Mouse (Mus musculus): Measurements from ENCODE around the gene Agpat1.
A peak's percentile ranks its signal among the peaks of the same experiment; 100 is the strongest.

Agpat1 gene

GRCm38 (mm10) chr17:34630761-34631301, 26.8 kb downstream of the Agpat1 start:
- DNase-seq (ENCODE audit: low read depth in 1 of 2, low spot score in 2 of 2), result no peak

- DNase-seq (ENCODE audit: low read depth in 1 of 2, low spot score in 2 of 2), result no peak
These were observed 27.6 kb downstream of the Agpat1 start for GRCm38 (mm10) chr17:34631647-34632046.

DNA sequence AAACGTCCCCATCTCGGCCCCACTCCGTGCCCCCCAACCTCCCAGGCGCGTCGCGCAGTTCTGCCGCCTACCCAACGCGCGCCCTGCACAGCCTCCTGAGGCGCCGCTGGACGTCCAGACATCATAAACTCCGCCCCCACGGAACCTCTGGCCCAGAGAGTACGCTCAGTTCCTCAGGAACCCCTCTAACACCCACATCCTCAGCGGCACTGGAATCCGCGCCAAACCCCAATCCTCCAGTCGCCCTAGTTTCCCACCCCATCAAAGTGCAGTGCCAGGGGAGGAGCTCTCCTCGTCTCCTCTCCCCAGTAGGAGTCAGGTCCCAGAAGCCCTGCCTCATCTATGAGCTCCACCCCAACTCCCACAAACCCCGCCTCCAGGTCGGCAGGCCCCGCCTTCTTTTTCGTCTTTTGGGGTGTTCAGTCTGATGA, 28.2 kb downstream of the Agpat1 start:
- DNase-seq (ENCODE audit: low read depth in 1 of 2, low spot score in 2 of 2), result peak; percentile 75 to 89

DNA sequence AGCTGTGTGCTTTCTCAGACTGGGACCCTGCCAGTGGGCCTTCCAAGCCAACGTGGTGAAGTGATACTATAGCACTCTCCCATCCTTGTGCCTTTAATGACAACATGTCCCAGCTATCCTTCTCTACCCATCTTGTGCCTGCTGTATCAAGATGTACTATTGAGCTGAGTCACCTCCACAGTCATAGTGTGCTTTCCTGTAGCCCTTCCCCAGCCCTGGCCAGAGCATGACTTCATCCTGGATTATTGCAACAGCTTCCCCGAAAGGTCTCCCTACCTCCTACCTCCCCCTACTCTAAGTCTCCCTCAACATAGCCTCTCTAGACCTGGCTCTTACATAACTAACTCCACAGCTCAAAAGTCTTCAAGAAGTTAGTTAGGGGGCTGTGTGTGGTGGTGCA, 31.6 kb downstream of the Agpat1 start:
- DNase-seq (ENCODE audit: low read depth in 1 of 2, low spot score in 2 of 2), result no peak

GRCm38 (mm10) chr17:34637459-34637858, 33.4 kb downstream of the Agpat1 start:
- no peak for DNase-seq (ENCODE audit: low read depth in 1 of 2, low spot score in 2 of 2)

DNA sequence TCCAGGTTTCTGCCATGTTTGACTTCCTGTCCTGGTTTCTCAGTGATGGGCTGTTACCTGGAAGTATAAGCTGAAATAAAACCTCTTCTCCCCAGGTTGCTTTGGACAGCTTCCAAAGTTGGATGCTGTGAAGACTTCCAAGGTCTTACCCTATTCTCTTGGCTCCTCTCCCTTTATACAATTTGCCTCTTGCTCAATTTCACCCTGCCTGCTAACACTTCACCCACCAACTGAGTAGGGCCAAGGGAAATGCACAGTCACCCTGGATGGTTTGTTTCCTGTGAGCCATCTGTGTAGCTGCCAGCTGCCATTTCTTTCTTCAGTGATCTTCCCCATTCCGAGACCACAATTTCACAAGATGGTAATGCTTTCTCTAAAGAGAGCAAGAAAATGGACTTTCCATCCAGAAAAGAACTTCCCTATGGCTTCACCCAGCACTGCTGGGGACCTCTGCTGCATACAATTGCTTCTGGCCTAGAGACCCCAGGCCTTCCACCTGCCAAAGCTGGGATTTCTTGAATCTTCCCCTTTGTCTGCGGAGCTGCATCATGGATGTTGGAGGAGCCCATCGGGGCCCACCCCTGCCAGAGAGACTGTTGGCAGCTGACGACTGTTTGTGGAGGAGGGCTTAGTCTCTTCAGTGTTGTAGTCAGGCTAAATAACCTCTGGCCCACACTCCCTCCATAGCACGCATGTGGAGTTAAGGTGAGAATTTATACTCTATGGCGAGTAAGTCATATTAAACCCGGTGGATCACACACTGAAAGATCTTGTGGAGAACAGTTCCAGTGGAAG, 35.6 kb downstream of the Agpat1 start:
- peak; percentile 65 to 75 for DNase-seq (ENCODE audit: low read depth in 1 of 2, low spot score in 2 of 2)

- no peak for DNase-seq (ENCODE audit: low read depth in 1 of 2, low spot score in 2 of 2)
These were observed 36.9 kb downstream of the Agpat1 start for GRCm38 (mm10) chr17:34640778-34641601.

- no peak for DNase-seq (ENCODE audit: low read depth in 1 of 2, low spot score in 2 of 2)
These were observed 37.9 kb downstream of the Agpat1 start for GRCm38 (mm10) chr17:34641945-34642344.

GRCm38 (mm10) chr17:34643379-34643778, 39.3 kb downstream of the Agpat1 start:
- DNase-seq (ENCODE audit: low read depth in 1 of 2, low spot score in 2 of 2), result no peak

DNA sequence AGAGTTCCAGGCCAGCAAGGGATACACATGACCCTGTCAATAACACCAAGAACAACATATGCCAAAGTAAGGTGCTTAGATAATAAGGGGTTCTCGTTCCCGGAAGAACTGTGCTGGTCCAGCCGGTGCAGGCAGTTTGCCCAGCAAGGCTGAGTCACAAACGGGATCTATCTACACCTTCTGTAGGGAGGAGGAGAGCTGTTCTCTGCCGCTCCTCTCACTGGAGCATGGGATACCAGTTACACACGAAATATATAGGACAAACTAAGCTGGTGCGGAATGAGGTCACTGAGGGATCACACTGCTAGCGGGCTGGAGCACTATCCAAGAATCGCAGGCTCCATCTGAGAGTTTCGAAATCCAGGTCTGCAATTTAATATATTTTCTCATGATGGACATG, 39.9 kb downstream of the Agpat1 start:
- no peak for DNase-seq (ENCODE audit: low read depth in 1 of 2, low spot score in 2 of 2)

GRCm38 (mm10) chr17:34644608-34645007, 40.5 kb downstream of the Agpat1 start, which contains the start of gene Fkbpl:
TSS of gene Fkbpl (plus strand) at chr17:34644764.
- peak; percentile 90 to 94 for DNase-seq (ENCODE audit: low read depth in 1 of 2, low spot score in 2 of 2)

DNA sequence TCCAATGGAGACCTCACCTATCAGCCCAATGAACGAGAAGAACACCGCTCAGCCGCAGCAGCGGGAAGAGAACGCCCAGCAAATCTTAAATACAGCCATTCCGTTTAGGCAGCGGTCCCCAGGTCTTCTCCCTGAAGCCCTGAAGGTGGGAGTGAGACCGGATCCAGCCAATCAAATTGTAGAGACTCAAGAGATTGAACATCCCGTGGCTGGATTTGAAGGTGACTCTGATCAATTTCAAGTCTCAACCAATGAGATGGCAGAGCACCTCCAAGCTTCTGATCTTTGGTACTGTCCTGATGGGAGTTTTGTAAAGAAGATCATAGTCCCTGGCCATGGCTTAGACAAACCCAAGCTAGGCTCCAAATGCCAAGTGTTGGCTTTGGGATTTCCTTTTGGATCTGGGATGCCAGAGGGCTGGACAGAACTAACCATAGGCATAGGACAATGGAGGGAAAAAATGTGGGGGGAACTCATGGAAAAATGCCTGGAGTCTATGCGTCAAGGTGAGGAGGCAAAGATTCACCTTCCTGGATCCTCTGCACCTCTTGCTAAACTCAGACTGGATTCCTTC, 41.3 kb downstream of the Agpat1 start:
- no peak for DNase-seq (ENCODE audit: low read depth in 1 of 2, low spot score in 2 of 2)

DNA sequence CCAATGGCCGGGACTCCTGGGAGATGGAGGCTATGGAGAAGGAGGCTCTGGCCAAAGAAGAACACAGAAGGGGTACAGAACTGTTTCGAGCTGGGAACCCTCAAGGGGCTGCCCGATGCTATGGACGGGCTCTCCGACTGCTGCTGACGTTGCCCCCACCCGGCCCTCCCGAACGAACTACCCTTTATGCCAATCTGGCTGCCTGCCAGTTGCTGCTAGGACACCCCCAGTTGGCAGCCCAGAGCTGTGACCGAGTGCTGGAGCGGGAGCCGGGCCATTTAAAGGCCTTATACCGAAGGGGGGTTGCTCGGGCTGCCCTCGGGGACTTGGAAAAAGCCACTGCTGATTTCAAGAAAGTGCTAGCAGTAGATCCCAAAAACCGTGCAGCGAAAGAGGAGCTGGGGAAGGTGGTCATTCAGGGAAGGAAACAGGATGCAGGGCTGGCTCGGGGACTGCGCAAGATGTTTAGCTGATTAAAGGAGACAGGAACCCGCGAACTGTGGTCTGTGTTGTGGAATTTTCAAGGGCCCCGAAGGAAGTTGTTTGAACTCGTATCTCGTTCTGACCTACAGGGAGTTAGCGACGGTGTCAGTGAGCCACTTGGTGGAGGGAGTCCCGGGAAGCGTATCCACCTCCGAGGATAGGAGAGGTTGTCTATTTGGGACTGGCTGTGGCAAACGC, 41.9 kb downstream of the Agpat1 start:
- DNase-seq (ENCODE audit: low read depth in 1 of 2, low spot score in 2 of 2), result no peak

- DNase-seq (ENCODE audit: low read depth in 1 of 2, low spot score in 2 of 2), result peak; percentile 88 to 93
These were observed 43.1 kb downstream of the Agpat1 start, which contains the start of gene Atf6b for GRCm38 (mm10) chr17:34646906-34647787. TSS of gene Atf6b (plus strand) at chr17:34647146.

GRCm38 (mm10) chr17:34648141-34648890, 44.3 kb downstream of the Agpat1 start:
- DNase-seq (ENCODE audit: low read depth in 1 of 2, low spot score in 2 of 2), result no peak

- no peak for DNase-seq (ENCODE audit: low read depth in 1 of 2, low spot score in 2 of 2)
These were observed 45.2 kb downstream of the Agpat1 start for GRCm38 (mm10) chr17:34649106-34649864.

- no peak for DNase-seq (ENCODE audit: low read depth in 1 of 2, low spot score in 2 of 2)
These were observed 46.7 kb downstream of the Agpat1 start for GRCm38 (mm10) chr17:34650781-34651180.

GRCm38 (mm10) chr17:34651507-34652221, 47.6 kb downstream of the Agpat1 start:
- DNase-seq (ENCODE audit: low read depth in 1 of 2, low spot score in 2 of 2), result no peak

All from monocyte, adult 2 months (primary cell).